Mouse (Mus musculus) layer of hippocampus, adult 2 months (tissue): ENCODE measurements around the gene Ttll4. TPM values are rescaled to one million over a fixed set of nuclear protein-coding genes. Genes with fewer than 3 reads are reported as not detected.

Experiments used
- DNase-seq, 2 experiments: peaks; one replicate each; pipeline ENCODE4 v3.0.0; 2022; ENCODE audit warnings: low spot score in 2 of 2
- H3K27ac ChIP-seq: fragments of 200-600 bp; 2 replicates; pipeline ENCODE4 v1.8.1; 2022
- H3K4me3 ChIP-seq: fragments of 200-600 bp; 2 replicates; pipeline ENCODE4 v1.8.1; 2022; ENCODE audit warnings: mild to moderate bottlenecking
- CTCF ChIP-seq: fragments of 200-600 bp; conservative IDR thresholded peaks from 2 replicates; pipeline ENCODE4 v1.8.1; 2022; ENCODE audit warnings: antibody characterized with exemption, mild to moderate bottlenecking, moderate library complexity
- total RNA-seq, 2 experiments: library from RNA; stranded (reverse); gene quantifications; 2 replicates each; pipeline ENCODE4 v1.2.3; 2021

Gene Ttll4
- total RNA-seq, 2 experiments from 2014 or later, result 23.9 to 24.5 TPM

DNA sequence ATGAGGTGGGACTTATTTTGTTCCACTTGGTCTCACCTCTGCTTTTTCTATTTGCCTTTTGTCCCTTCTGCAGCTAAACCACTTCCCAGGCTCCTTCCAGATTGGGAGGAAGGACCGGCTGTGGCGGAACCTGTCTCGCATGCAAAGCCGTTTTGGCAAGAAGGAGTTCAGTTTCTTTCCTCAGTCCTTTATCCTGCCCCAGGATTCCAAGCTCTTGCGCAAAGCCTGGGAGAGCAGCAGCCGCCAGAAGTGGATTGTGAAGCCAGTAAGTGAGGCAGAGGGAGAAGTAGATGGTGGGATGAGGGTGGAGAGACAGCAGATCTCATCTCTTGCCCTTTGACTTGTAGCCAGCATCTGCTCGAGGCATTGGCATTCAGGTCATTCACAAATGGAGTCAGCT, 25.6 kb downstream of the Ttll4 start:
- H3K4me3 ChIP-seq, result no peak overlapping the region

DNA sequence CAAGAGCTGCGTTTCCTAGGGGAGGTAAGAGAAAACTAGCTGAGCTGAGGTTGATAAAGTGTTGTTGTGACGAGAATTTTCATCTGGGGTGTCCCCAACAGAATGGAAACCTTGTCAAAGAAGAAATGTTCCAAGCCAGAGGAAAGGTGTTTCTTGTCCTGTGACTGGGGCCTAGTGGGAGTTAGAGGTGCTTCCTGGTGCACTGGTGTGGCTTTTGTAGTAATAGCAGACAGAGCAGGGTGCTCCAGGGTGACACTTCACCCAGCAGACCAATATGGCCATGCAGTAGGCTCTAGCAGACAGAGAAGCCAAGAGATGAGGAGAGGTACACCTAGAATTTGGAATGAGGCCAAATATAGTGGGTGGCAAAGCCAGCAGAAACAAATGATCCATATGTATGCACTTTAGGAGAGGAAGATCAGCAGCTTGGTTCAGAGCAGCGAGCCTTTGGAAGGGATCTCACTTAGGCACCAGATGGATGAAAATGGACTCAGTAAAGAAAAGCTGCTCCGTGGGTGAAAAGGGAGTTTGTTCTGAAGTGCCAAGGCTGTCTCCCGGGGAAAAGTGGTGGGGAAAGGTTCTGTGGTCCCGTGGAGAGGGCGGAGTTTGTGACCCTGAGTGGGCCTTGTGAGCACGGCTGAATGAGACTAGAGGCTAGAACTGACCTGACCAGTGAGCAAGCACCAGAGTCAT, 32.5 kb downstream of the Ttll4 start:
- no peak for TF ChIP-seq CTCF
- H3K27ac ChIP-seq, result no peak overlapping the region
- no peak for DNase-seq
- no peak overlapping the region for H3K4me3 ChIP-seq

More for the DNA sequence above, 25.6 kb downstream of the Ttll4 start:
- no peak for TF ChIP-seq CTCF
- no peak for DNase-seq
- no peak overlapping the region for H3K27ac ChIP-seq

DNA sequence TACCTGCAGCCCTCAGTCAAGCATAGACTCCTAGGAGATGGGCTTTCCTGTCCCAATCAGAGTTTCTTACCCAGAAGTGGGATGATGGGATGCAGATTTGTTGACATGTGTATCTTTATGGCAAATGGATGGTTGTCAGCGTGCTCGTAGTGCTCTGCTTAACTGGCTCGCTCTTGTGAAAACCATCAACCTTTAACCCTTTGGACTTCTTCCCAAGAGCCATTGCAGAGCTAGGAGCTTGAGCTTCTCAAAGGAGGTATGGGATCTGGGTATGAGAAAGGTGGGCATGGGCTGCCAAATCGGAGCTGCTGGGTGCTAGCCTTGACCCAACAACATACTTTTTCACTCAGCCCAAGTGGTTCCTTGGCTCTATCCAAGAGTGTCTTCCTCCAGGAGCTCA, 34.3 kb downstream of the Ttll4 start:
- DNase-seq, result no peak
- no peak overlapping the region for H3K4me3 ChIP-seq
- no peak overlapping the region for H3K27ac ChIP-seq
- TF ChIP-seq CTCF, result no peak

DNA sequence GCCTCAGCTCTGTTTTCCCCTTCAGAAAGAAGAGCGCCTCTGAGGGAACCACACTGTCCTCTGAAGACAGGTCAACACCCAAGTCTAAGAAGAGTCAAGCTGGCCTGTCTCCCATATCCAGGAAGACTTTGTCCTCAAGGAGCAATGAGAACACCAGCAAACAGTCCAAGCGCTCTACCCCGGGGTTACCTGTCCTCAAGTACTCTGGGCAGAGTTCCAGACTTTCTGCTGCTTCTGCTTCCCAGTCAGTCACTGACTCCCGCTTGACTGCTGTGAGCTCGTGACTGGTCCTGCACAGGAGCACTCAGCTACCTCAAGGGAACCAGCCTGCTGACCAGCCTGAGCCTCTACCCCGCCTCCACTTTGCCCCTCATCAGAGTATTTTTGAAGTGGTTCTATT, 35.9 kb downstream of the Ttll4 start:
- TF ChIP-seq CTCF, result no peak
- Histone ChIP-seq H3K4me3 (no peak overlapping the region), H3K27ac (no peak overlapping the region)
- no peak for DNase-seq

DNA sequence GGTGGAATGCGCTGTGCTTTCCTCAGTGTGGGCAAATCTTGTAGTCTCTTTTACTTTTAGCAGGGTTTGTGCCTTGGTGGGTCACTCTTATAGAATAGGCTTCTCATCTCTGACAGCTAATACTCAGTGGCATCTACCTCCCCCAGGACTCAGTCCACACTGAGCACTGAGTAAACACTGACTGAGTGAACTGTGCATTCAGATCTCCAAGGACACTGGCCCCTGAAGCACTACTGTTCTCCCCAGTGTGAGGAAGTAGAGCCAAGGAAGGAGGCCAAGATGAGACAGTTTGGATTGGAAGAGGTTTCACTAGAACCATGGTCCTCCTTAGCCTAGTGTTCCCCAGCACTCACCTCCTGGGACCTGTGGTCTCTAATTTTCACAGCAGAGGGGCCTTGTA, 36.8 kb downstream of the Ttll4 start:
- TF ChIP-seq CTCF, result no peak
- no peak overlapping the region for H3K27ac ChIP-seq
- no peak for DNase-seq
- H3K4me3 ChIP-seq, result no peak overlapping the region

DNA sequence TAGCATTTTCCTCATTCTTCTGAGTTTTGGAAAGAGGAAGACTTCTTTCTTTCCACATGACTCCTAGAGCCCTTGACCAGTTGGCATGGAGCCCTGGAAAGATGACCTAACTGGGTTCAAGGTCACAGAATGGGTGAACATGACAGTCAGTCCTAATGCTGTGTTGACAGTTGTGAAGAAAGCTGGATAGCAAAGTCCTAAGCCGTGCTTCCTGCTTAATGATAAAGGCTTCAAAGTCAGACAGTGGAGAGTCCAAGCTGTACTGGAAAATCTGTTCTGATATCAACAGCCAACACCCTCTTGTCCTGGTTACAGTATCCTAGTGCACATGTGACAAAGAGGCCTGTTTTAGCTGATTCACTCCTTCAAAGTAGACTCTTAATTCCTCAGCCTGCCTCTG, 37.2 kb downstream of the Ttll4 start:
- DNase-seq, result no peak
- no peak for TF ChIP-seq CTCF
- Histone ChIP-seq H3K4me3 (no peak overlapping the region), H3K27ac (no peak overlapping the region)

DNA sequence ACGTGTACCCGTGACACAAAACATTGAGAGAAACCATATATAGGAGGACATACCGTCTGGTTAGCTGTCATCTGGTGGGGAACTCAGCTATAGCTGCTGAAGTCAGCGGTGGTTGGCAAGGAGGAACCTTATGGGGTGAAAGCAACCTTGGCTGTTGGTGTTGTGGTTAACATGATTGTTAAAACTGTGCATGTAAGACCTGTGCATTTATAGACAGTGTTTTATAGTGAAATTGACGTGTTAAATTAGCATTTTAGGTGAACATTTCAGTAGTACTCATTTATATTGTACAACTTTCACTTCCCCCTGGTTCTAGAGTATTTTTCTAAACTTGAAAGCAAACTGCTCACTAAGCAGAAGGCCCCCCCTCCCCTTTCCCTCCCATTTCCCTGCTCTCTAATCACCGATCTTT, 40.6 kb downstream of the Ttll4 start:
- Histone ChIP-seq H3K4me3 (no peak overlapping the region), H3K27ac (no peak overlapping the region)
- no peak for TF ChIP-seq CTCF
- no peak for DNase-seq

DNA sequence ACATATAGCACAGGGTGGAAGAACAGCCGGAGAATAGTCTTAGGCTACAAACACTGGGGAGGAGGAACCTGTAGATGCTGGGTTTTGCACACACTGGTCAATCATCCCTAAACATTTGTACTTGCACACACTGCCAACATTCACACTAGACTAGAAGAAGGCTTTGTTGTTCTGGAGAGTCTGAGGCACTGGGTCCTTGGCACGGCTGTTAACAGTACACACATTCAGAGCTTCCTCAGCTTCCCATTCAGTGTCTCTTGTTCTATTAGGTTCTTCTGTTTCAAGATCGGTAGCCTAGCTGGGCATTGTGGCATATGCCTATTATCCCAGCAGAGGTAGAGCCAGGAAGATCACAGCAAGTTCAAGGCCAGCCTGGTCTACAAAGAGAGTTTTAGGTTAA, 42.6 kb downstream of the Ttll4 start:
- peak overlapping the region; percentile 59; the same call in 1 of the 2 replicates for H3K27ac ChIP-seq
- DNase-seq, result no peak
- H3K4me3 ChIP-seq, result no peak overlapping the region
- TF ChIP-seq CTCF, result no peak

DNA sequence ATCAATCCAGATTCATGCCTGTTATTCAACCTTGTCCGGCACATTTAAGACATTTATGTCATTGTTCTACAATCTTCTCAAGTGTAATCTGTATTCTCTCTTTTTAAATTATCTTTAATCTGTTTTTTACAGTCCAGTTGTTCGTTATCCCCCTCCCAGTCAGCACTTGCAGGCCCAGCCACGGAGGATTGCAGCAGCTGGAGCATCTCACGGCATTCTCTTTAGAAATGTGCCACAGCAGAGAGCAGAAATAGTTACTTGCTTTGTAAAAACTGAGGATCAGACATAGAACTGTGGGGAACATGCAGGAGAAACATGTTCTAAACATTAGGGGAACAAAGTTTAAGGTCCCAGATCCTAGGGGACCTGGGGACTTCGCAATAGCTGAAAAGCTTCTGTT, 43.5 kb downstream of the Ttll4 start:
- no peak for TF ChIP-seq CTCF
- no peak for DNase-seq
- no peak overlapping the region for H3K27ac ChIP-seq
- H3K4me3 ChIP-seq, result no peak overlapping the region

DNA sequence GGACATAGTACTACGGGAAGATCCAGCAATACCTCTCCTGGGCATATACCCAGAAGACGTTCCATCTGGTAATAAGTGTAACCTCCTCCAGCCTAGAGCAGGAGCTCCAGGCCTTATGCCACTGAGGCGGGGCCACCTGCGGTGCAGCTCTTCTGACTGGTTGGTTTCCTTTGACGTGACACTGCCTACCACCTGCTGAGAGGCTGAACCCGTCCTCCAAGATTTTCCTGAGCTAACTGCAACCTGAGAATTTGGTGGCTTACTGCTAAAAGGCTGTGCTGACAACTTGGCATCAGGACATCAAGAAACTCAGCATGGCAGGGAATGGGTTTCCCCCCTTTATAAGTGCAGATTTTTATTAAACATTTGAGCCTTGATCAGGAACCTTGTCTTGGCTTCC, 48.0 kb downstream of the Ttll4 start:
- no peak overlapping the region for H3K27ac ChIP-seq
- no peak overlapping the region for H3K4me3 ChIP-seq
- TF ChIP-seq CTCF, result no peak

DNA sequence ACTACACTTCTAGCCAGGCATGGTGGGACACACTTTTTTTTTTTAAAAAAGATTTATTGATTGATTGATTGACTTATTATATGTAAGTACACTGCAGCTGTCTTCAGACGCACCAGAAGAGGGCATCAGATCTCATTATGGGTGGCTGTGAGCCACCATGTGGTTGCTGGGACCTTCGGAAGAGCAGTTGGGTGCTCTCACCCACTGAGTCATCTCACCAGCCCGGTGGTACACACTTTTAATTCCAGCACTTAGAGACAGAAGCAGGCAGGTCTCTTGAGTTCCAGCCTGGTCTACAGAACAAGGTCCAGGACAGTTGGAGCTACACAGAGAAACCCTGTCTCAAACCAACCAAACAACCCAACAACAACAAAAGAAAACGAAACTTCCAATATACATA, 50.5 kb downstream of the Ttll4 start:
- Histone ChIP-seq H3K4me3 (no peak overlapping the region), H3K27ac (no peak overlapping the region)
- TF ChIP-seq CTCF, result peak; percentile 50
- DNase-seq, result no peak

More for the DNA sequence above, 48.0 kb downstream of the Ttll4 start:
- DNase-seq, result no peak

DNA sequence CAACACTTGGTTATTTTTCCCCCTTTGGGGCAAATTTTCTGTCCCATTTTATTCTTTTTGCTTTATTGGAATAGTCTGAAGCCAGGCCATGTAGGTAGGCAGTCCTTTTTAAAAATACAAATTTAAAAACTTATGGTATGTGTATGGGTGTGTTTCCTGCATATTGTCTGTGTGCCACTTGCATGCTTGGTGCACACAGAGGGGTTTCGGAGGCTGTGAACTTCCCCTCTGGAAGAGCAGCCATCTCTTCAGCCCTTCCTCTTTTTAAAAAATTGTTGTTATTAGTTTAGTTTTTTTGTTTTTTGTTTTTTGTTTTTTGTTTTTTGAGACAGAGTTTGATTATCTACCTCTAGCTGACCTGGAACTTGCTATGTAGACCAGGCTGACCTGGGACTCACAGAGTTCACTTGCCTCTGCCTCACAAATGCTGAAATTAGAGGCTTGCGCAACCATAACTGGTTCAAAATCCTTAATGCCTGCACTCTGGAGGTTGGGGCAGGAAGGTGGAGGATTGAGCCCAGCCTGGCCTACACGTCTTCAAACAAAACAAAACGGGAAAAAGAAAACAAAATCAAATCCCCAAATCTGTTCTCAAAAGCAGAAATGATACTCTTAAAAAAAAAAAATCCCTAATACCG, 51.0 kb downstream of the Ttll4 start:
- Histone ChIP-seq H3K27ac (peak overlapping the region; percentile 51; the same call in 1 of the 2 replicates), H3K4me3 (peak overlapping the region; percentile 47)
- TF ChIP-seq CTCF, result no peak
- no peak for DNase-seq

DNA sequence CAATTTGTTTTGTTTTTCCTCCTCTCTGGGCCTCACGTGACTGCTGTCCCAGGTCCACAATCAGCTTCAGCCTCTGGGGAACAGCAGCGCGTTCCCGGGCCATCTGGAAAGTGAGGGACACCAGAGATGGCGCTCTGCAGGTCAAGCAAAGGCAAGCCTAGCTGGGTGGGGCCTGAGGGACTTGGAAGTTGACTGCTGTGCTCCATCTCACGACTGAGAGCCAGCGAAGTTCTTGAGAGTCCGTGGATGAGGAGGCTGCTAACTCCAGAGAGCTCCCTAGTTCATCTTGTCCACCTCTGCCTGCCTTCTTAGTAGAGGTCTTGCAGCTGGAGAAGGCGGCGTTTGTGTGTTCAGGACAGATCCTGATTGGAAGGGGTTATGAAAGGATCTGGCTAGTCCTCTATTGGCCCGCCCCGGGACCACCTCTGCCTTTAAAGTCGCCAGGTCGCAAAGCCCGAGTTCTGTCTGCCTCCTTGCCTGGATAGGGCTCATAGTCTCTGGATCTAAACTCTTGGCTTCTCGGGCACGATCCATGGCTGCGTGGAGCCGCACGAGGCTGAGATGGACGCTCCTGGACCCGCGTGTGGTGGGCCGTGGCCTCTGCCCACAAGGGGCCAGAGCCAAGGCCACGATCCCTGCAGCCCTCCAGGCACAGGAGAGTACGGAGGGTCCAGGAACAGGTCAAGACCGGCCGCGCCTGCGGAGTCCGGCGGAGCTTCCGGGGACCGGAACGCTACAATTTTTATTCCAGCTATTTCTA, 51.7 kb downstream of the Ttll4 start, which contains the start of gene Cyp27a1:
Cyp27a1 (plus strand) TSS at position 476 of the 760 bp plus-strand sequence.
- Histone ChIP-seq H3K27ac (peak within 1 kb of the TSS; percentile 51; the same call in 1 of the 2 replicates), H3K4me3 (peak within 1 kb of the TSS; percentile 47)
- DNase-seq, result peak in 1 of 2 experiments; percentile 22
- TF ChIP-seq CTCF, result peak; percentile 21
